Mouse (Mus musculus): ENCODE measurements around the gene Chpf2. TPM values are rescaled to one million over a fixed set of nuclear protein-coding genes. Genes with fewer than 3 reads are reported as not detected.

Chpf2 gene
- total RNA-seq, 2 experiments from 2014 or later = 8.0 to 10.0 TPM

- DNase-seq = peak; percentile 63
These were observed 4.8 kb downstream of the Chpf2 start for GRCm38 (mm10) chr5:24591268-24591721.

DNA sequence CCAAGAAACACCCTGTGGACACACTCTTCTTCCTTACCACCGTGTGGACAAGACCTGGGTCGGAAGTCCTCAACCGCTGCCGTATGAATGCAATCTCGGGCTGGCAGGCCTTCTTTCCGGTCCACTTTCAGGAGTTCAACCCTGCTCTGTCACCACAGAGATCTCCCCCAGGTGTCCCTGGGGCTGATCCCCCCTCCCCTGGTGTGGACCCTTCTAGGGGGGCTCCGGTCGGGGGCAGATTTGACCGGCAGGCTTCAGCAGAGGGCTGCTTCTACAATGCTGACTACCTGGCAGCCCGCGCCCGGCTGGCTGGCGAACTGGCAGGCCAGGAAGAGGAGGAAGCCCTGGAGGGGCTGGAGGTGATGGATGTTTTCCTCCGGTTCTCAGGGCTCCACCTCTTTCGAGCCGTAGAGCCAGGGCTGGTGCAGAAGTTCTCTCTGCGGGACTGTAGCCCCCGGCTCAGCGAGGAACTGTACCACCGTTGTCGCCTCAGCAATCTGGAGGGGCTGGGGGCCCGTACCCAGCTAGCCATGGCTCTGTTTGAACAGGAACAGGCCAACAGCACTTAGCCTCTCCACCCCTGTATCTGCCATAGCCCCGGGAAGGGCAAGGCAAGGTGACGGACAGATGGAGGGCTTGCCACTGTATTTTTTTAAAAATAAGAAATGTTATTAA lies 5.4 kb downstream of the Chpf2 start:
- DNase-seq = no peak

GRCm38 (mm10) chr5:24592471-24593160 lies 6.1 kb downstream of the Chpf2 start:
- DNase-seq = no peak

- DNase-seq = no peak
These were observed 6.7 kb downstream of the Chpf2 start for GRCm38 (mm10) chr5:24593230-24593629.

- DNase-seq = no peak
These were observed 7.4 kb downstream of the Chpf2 start for GRCm38 (mm10) chr5:24593928-24594327.

GRCm38 (mm10) chr5:24594346-24594745 lies 7.8 kb downstream of the Chpf2 start:
- no peak for DNase-seq

GRCm38 (mm10) chr5:24595261-24595660 lies 8.7 kb downstream of the Chpf2 start:
- no peak for DNase-seq

DNA sequence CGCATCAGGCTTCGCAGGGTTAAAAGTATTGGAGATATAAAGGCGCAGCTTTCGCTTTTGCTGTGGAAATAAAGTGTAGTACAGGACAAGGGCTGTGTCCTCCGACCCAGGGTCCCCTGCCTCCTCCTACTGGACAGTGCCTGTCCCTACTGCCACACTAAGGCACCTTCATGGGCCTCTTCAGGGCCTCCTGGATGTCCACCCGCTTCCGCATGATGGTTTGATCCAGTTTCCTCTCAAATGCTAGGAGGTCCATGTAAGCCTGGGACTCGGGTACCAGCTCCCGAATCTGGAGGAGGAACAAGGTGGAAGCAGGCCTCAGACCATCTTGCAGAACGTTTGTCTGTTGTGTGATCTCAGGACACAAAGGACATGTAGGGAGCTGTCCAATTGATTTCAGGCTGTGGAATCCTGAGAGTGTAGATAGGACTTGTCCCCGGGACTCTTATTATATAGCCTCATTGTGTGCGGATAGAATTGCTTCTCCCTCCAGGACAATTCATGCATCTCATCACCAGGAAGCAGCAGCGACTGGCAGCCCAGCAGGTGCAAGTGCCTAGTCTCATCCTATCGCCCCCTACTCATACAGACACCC lies 9.3 kb downstream of the Chpf2 start:
- no peak for DNase-seq

GRCm38 (mm10) chr5:24596519-24597171 lies 10.1 kb downstream of the Chpf2 start:
- DNase-seq = no peak

DNA sequence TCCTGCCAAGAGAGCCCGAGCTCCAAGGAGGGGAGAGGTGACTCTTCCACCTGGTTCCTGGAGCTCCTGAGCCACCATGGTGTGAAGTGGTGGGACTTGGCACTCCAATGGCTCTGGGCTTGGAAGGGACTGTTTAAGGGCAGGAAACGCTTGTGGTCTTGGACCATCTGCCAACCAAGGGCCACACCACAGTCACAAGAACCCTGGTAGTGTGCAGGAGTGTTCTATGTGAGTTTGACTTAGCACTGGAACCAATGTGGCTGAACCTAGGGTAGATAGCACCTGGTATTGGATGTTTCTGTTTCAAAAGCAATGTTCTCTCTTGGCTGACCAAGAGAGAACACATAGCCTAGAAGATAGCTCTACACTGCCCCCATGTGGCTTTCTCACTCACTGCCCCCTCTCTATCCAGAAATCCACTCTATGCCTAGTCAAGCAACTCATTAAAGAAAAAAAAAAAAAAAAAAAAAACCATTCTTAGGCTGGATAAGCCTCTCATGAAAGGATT lies 10.7 kb downstream of the Chpf2 start:
- DNase-seq = peak; percentile 59

DNA sequence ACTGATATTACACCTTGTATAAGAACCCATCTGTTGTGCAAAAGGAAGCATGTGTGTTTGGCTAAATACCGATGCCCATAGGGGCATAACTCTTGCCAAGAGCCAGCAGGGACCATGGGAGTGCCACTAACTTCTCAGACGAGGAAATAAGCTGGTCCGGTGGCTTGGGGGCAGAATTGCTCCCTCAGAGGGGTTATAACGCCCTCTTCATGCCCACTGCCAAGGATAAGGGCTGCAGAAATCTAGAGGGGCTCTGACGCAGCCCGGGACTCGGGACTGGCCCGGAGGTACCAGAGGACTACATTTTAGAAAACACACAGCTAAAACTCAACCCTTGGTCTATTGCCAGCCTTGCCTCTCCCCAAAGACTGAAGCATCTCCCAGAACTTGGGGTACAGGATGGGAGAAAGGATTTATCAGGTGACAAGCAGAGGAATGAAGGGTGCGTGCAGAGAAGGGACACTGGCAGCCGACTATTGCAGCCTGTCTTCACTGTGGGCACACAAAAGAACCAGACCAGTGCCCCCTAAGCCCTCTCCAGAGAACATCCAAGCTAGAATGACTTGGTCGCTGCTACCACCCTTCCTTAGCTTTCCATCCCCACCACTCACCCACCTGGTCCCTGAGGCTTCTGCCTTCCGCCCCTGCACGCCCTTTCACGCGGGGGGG lies 11.5 kb downstream of the Chpf2 start:
- no peak for DNase-seq

- DNase-seq = peak; percentile 75
These were observed 12.0 kb downstream of the Chpf2 start for GRCm38 (mm10) chr5:24598570-24599006.

- DNase-seq = no peak
These were observed 12.6 kb downstream of the Chpf2 start for GRCm38 (mm10) chr5:24599137-24599536.

- peak; percentile 80 for DNase-seq
These were observed 13.7 kb downstream of the Chpf2 start for GRCm38 (mm10) chr5:24600236-24600635.

GRCm38 (mm10) chr5:24601071-24601835 lies 14.7 kb downstream of the Chpf2 start:
- peak; percentile 40 for DNase-seq

GRCm38 (mm10) chr5:24601911-24602750 lies 15.6 kb downstream of the Chpf2 start:
- DNase-seq = peak; percentile 81

DNA sequence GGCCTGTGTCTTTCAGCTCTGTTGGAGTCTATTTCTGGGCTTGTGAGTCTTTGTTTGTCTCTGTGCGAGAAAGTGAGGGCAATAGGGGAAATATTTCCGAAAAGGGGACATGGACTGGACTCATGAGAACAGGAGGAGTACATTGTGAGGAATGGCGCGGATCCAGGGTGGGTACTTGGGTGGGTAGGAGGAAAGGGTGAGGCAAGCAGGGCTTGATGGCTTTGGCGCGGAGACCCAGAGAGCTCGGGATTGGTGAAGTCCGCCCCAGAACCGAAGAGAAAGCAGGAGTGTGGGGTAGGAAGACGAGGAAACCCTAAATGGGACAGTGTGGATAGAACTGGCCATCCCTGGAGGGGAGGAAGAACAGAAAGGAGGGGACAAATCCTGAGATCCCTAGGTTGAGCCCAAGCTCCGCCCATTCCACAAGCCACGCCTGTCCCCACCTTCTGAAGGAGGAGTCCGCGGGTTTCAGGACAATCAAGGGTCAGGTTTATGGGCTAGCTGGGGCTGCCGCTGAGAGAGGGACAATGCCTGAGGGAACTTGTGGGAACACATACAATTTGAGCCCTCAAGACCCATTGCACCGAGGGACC lies 16.3 kb downstream of the Chpf2 start:
- DNase-seq = peak; percentile 92

DNA sequence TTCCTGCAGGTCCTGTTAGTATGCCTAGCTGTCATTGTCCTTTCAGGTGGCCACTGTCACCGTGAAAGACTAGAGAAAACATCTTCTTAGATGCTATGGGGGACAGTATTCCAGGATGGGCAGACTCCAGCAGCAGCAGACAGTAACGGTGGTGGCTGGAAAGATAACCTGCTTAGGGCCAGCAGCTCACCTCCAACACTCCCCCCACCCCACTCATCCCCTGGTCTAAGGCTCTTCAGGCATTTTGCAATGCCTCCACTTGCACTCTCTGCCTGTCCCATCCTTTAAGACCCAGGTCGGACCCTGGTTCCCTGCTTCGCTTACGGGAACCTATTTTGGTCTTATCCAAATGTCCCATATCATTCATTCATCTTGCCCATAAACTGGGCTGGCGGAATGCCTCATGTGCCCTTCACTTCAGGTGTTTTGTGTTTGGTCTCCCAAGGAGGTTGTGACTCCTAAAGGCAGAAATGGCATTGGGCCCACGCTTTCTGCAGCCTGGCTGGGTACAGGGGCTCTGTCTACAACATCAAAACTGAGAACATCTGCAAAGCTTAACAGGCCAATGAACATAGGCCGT lies 17.0 kb downstream of the Chpf2 start:
- no peak for DNase-seq

- DNase-seq = no peak
These were observed 17.6 kb downstream of the Chpf2 start for GRCm38 (mm10) chr5:24604080-24604655.
